Mouse (Mus musculus): ENCODE results near the gene Ndrg4.
A peak's percentile ranks its signal among the peaks of the same experiment; 100 is the strongest.

DNA sequence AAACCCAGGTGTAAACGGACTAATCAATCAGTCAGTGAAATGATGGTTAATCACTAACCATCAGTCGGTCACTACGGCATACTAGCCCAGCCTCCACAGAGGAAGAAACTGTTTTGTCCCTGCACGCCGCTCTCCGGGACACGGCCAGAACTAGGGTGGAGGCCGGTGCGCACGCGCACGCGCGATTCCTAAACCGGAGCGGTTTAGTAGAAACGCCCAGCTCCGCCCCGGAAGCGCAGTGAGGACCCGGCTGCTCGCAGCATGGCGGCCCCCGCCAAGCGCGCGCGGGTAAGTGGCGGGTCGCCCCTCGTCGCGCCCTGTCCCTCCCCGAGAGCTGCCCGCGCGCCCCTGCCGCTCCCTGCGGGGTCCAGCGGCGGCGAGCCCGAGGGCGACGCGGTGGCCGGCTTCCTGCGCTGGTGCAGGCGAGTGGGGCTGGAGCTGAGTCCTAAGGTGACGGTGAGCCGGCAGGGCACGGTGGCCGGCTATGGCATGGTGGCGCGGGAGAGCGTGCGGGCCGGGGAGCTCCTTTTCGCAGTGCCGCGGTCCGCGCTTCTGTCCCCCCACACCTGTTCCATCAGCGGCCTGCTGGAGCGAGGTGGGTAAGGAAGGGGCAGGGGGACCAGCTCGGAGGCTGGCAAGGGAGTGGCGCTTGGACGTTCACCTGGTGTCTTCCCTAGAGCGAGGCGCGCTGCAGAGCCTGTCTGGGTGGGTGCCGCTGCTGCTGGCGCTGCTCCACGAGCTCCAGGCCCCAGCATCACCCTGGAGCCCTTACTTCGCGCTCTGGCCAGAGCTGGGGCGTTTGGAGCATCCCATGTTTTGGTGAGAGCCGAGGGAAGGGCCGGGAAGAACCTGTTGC is 39.1 kb downstream of the Ndrg4 start, which contains the start of gene Setd6:
- TF ChIP-seq CTCF (IDR thresholded peaks at IDR 0.05; ENCODE audit: extremely low read depth, insufficient read depth, insufficient read length, insufficient replicate concordance) (no peak), POLR2A (IDR thresholded peaks at IDR 0.05; ENCODE audit: low read depth, low read length) (peak; percentile 8; the same call in 1 of the 2 replicates)
